Mouse (Mus musculus) CD4-positive naive resting alpha-beta T cell, adult 76 days (primary cell): ENCODE measurements around the gene Mtss1l. TPM values are rescaled to one million over a fixed set of nuclear protein-coding genes. Genes with fewer than 3 reads are reported as not detected.

Source experiments
- total RNA-seq: library from RNA; stranded (reverse); gene quantifications from one replicate; pipeline ENCODE4 v1.2.4, GENCODE M21; 2023

The Mtss1l gene
- total RNA-seq = 3.2 TPM

DNA sequence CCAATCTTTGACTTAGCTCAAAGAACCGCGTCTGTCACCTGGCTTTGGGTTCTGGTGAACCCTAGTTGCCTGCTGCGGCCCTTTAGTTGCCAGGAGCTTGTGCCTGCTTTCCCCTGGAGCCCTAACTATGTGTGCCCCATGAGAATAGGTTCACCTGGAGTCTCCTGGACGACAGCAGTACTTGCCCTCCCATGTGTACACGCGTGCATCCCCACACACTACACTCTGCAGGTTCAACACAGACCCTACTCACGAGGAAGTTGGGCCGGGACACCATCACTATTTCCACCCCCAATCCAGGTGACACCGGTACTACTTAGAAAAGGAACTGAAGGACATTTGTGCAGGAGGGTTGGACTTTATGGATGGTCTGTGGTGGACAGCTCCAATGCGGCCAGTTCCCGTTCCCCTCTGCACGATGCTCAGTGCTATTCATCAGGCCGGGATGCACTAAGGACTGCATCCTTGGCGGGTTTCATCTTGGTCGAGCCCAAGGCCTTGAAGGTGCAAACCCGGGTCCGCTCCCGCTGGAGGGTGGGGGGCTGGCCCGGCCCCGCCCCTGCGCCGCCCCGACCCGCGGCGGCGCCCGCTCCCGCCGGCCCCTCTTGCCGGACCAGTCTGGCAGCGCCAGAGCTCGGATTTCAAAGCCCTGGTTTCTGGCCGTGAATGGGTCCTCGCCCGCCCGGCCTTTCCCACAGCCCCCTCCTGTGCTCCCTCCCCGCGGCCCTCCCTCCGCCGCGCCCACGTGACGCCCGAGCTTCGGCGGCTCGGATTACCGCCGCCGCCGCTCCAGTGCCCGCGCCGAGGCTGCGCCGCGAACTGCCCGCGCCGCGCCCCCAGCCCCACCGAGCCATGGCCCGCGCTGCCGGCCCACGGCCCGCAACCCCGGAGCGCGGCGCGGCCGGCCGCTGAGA lies at the start of gene Mtss1l:
TSS of gene Mtss1l (plus strand) at position 792 of the 914 bp plus-strand sequence.

Other genes with a start within 250 kb of the Mtss1l start
- gene Vac14, start 102.9 kb upstream of the Mtss1l start, total RNA-seq = 53.3 TPM
- gene Il34, start 84.4 kb downstream of the Mtss1l start, total RNA-seq = not detected
- gene Cog4, start 125.1 kb downstream of the Mtss1l start, total RNA-seq = 59.5 TPM
- gene Sf3b3, start 125.3 kb downstream of the Mtss1l start, total RNA-seq = 184 TPM
- gene Fuk, start 181.0 kb downstream of the Mtss1l start, total RNA-seq = 9.9 TPM
- 9.8 TPM for gene St3gal2, start 198.4 kb downstream of the Mtss1l start, total RNA-seq